Mouse (Mus musculus) retina, postnatal 7 days (tissue): ENCODE measurements around the gene Rspo4.
A peak's percentile ranks its signal among the peaks of the same experiment; 100 is the strongest.

ENCODE experiments used
- DNase-seq: peaks from one replicate; pipeline ENCODE4 v3.0.0-alpha.2; 2012; ENCODE audit warnings: low read depth, low spot score

The Rspo4 gene

DNA sequence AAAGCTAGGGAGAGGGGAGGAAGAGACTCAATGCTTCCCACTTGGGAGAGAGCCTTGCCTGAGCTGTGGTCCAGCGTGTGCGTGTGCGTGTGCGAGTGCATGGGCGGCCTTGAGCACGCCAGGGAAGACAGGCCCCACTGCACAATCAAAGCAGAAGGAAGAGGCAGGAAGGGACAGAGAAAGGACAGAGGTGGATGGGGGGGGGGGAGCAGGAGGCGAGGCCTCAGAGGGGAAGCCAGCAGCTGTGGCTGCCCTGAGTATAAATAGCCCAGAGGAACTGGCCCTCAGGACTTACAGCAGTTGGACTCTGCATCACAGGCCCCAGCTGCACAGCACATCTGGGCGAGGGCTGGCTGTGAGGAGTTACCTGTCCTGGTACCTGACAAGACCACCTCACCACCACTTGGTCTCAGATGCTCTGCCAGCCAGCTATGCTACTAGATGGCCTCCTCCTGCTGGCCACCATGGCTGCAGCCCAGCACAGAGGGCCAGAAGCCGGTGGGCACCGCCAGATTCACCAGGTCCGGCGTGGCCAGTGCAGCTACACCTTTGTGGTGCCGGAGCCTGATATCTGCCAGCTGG lies 68.3 kb downstream of the Rspo4 start, which contains the start of gene Angpt4:
Gene Angpt4, plus strand, starts transcription at position 292 of the 582 bp plus-strand sequence.
- no peak for DNase-seq

DNA sequence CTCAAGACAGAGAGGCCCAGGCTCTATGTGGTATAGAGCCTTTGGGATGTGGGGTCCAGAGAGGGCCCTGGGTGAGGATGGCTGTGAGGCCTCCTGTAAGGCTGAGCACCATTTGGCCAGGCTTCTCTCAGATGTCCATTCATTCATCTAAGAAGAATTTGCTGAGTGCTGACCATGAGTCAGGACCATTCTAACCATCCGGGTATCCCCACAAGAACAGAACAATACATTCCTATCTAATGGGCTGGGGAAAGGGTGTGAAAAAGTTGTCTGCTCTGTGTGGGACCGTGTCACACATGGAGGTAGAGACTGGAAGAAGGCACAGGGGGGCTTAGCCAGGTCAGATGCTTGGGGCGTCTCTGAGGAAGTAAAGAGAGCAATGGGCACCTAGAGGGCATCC lies 69.0 kb downstream of the Rspo4 start:
- DNase-seq, result no peak

DNA sequence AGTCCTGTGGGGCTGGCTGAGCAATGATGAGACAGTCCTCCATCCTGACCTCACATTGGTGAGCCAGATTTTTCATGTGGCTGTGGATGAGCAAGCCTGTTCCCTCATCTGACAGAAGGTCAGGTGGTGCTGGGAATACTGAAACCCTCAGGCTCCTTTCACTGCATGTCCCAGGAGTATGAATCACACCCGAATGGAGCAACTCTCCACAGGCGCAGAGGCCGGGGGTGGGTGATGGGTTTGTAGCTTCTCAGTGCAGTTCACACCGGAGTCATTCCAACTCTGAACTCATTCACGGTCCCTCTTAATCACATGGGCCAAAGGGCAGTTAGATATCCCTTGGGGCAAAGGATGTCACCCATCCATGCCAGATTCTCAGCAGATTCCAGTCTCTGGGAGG lies 71.4 kb downstream of the Rspo4 start:
- no peak for DNase-seq

DNA sequence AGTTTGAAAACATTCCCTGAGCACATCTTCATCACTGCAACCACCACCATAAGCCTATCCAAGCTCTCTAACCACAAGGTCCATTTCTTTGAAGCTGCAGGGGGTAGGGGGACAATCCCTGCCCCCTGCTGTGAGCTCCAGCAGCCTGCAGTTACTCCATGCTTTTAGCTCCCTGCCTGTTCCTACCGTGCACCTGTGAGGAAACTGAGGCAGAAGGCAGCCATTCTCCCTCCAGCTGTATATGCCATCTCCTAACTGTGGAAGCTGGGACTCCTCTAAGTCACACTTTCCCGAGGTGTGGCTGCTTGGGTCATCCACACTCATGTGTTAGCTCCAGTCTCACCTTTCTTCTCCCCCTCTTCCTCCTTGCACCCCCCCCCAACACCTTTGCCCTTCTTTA lies 72.4 kb downstream of the Rspo4 start:
- DNase-seq, result no peak

DNA sequence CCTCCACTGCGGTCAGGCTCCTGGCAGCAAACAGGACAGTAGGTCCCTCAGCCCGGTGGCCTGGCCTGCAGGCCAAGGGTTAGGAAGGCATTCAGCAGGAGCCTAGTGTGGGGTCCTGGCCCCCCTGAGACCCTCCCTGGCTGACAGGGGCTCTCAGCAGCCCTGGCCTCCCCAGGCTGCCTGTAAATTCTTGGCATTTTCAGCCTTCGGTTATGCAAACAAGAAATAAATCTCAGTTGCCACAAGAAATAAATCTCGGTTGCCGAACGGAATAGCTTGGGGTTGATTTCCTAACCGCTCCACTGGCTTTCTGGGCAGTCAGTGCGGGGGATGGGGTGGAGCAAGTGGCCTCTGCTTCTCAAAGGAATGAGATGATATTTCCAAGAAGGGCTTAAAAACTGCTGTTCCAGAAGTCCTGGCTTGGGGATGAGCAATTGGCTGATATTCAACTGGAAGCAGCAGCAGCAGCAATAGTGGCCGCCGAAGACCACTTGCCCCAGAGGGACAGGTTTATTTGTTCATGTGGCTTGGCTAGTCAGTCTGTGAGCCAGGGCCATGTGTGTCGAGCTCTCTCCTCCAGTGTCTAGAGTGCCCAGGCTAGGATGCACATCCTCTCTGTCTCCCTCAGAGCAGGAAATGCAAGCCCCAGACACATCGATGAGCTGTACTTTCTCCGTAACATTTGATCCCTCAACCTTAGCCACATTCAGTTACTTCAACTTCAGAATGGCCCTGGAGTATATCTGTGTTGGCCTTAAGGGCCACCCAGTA lies 73.5 kb downstream of the Rspo4 start:
- no peak for DNase-seq

DNA sequence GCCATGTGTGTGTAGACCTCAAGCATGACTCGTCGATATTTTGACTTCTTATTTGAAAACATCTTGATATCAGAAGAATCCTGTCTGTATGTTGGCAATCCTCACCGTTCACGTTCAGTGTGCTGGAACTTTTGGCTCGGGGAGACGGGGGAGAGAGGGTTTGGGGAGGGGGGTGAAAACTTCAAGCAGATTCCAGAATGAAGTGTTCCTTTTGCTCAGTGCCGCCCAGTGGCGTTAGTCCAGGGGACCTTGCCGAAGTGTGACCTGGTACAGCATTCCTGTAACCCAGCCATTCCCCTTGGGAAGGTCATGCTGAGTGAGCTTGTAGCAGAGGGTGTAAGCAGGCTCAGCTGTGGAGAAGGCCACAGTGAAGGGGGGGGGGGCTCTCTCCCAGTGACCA lies 76.4 kb downstream of the Rspo4 start:
- DNase-seq, result no peak

DNA sequence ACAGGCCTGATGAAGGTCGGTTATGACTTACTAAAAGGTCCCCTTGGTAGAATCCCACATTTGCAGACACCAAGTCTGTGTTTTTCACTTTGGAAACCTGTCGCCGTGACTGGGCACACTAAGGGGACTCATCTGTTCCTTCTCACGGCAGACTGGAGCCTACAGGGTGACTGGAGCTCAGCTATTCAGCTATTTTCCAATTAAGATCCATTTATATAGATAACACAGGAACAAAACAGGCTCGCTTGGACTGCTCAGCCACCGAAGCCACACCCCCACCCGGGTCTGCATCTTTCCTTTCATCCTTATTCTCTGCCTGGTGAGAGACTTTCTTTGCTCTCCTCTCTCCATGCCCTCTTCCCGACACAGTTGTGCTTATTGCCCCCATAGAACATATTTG lies 78.3 kb downstream of the Rspo4 start:
- no peak for DNase-seq

DNA sequence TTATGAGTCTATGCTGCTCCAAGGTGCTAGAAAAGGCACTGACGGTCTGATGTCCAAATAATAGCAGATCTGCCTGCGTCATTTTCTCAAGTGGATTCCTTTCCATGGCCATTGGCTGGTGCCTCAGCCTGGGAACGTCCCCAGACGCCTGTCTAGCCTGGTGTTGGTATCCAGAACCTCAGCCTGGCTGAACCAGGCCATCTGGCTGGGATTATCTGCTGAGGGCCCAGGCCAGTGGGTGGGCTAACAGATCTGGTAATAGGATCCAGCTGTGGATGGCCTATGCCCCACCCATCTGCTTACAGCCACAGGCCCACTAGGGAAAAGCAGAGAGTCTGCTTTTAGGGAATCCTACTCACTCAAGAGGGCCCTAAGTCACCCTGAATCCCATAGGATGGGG lies 78.9 kb downstream of the Rspo4 start:
- peak; percentile 21 for DNase-seq
